Comparison of ENCODE assay signal across 29 mouse cellular contexts in the genomic region with DNA sequence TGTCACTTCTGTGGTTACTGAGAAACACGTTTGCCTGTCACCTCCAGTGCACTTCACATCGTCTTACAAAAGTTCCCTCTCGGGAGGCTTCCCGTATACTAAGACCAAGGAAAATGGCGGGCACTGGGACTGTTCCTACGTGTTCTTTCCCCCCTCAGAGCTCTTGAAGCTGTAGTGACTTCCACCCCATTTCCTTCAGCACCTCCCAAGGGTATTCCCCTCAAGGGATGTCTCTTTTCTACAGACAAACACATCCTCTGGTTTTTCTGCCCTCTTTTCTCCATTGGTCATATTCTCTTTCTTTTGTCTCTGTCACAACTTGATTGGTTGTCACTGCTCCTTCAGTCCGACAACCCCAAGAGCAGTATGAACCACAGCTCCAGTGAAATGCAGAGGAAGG. TPM values are rescaled to one million over a fixed set of nuclear protein-coding genes. Genes with fewer than 3 reads are reported as not detected.
DNase-seq lines count a peak whose midpoint lies in the region; ATAC-seq lines count a peak whose summit lies in the region.
"Had no signal": no experiment of that assay in that cellular context is flagged by ENCODE, and none has a peak within 500 bp of the region (broad histone marks: within the 10 kb centered on the region; RNA-seq: fewer than 3 reads in every experiment).

No protein-coding gene starts in this region.

- H3K9me3 ChIP-seq in forebrain, embryonic 13.5 days (replicated peaks), result no peaks in the 10 kb centered on the region
- H3K9me3 ChIP-seq: embryonic facial prominence, embryonic 10.5 days; embryonic facial prominence, embryonic 13.5 days; forebrain, embryonic 12.5 days; hindbrain, embryonic 10.5 days; hindbrain, embryonic 13.5 days had no signal

- H3K4me2 ChIP-seq in forebrain, embryonic 13.5 days, result no peak overlapping the region
- H3K4me2 ChIP-seq: embryonic facial prominence, embryonic 13.5 days; forebrain, embryonic 12.5 days; heart, embryonic 11.5 days; hindbrain, embryonic 13.5 days had no signal

- no peak overlapping the region for H3K27ac ChIP-seq in forebrain, embryonic 13.5 days
- H3K27ac ChIP-seq: embryonic facial prominence, embryonic 10.5 days; embryonic facial prominence, embryonic 13.5 days; forebrain, embryonic 12.5 days; hindbrain, embryonic 10.5 days; hindbrain, embryonic 13.5 days had no signal

- ATAC-seq in CD4-positive, CD25-positive, alpha-beta regulatory T cell, adult 4 months, result peak; percentile 75
- peak; percentile 80 for ATAC-seq in inflammation-experienced regulatory T-cells, adult 6 months
- no peak for ATAC-seq in forebrain, embryonic 13.5 days
- ATAC-seq: forebrain, postnatal 0 days; hindbrain, embryonic 16.5 days; intestine, embryonic 16.5 days; Patski had no signal

- WGBS in forebrain, embryonic 13.5 days, result 91% methylated on average over 7 of the region's 7 CpGs

- H3K4me1 ChIP-seq in forebrain, embryonic 13.5 days, result peaks cover 7% of the 10 kb centered on the region; the same call in 1 of the 2 replicates
- H3K4me1 ChIP-seq: forebrain, embryonic 12.5 days; hindbrain, embryonic 13.5 days had no signal

- H3K9ac ChIP-seq in forebrain, embryonic 13.5 days, result no peak overlapping the region
- H3K9ac ChIP-seq: embryonic facial prominence, embryonic 13.5 days; forebrain, embryonic 12.5 days; forebrain, postnatal 0 days; hindbrain, embryonic 13.5 days had no signal

- H3K4me3 ChIP-seq in forebrain, embryonic 13.5 days, result no peak overlapping the region
- H3K4me3 ChIP-seq: embryonic facial prominence, embryonic 10.5 days; embryonic facial prominence, embryonic 13.5 days; erythroblast, embryonic 14.5 days; forebrain, embryonic 12.5 days; hindbrain, embryonic 10.5 days; hindbrain, embryonic 13.5 days had no signal

- peak; percentile 11 to 19 for DNase-seq in B cell, adult 2 months
- DNase-seq in heart, adult 18-20 months, result no peak
- DNase-seq in layer of hippocampus, postnatal 10 days (ENCODE audit: low spot score in 2 of 2), result no peak
- DNase-seq: adrenal gland, adult 2 months; adrenal gland, postnatal 14 days; cerebellum, adult 11-12 months; cerebellum, adult 8-10 months; cerebellum, postnatal 10 days; cerebellum, postnatal 36 days; embryo, embryonic 11 days; forebrain, postnatal 0 days; gastrocnemius, postnatal 10 days; gastrocnemius, postnatal 36 days; kidney, adult 18-20 months; kidney, adult 9 months had no signal

- H3K27me3 ChIP-seq in forebrain, embryonic 13.5 days, result no peaks in the 10 kb centered on the region
- H3K27me3 ChIP-seq: embryonic facial prominence, embryonic 13.5 days; forebrain, embryonic 12.5 days; hindbrain, embryonic 13.5 days; Patski had no signal

- no peaks in the 10 kb centered on the region for H3K36me3 ChIP-seq in forebrain, embryonic 13.5 days (ENCODE audit: poor library complexity, severe bottlenecking)
- H3K36me3 ChIP-seq: embryonic facial prominence, embryonic 10.5 days; embryonic facial prominence, embryonic 13.5 days; forebrain, embryonic 12.5 days; G1E; hindbrain, embryonic 10.5 days; hindbrain, embryonic 13.5 days had no signal

RNA-seq across cellular contexts. Expression of a gene that starts 54.9 kb away (rescaled TPM):
- polyA plus RNA-seq in CD4-positive, CD25-positive, alpha-beta regulatory T cell, adult 4 months (2017; shearing (Covaris generic)), result 10 to 100 TPM; 22.3 to 28.2 TPM
- polyA plus RNA-seq in inflammation-experienced regulatory T-cells, adult 6 months (2017; shearing (Covaris generic)), result 10 to 100 TPM; 13.0 to 22.8 (median 20.9) TPM
- polyA plus RNA-seq in forebrain, embryonic 13.5 days (2015; fragmentation: Nextera tagmentation; extraction: Ambion mirVana), result 9.4 and 10.8 TPM in 2 replicates
- 10 to 100 TPM; 20.7 to 25.2 TPM for total RNA-seq in heart, adult 18-20 months (2021)
- total RNA-seq in layer of hippocampus, postnatal 10 days (2021), result 10 to 100 TPM; 10.9 to 11.2 TPM
- polyA plus RNA-seq: erythroblast, embryonic 14.5 days; G1E had no signal

Comparison
In these comparisons a context has a peak if more than half of its experiments do, and no peak if none do; other contexts are left out.
1. DNase-seq: peak in B cell, adult 2 months (2 of 2); none in heart, adult 18-20 months (0 of 2) and layer of hippocampus, postnatal 10 days (0 of 2).